Mouse (Mus musculus) heart, adult 8-10 months (tissue): ENCODE data around the gene Nop9. TPM values are rescaled to one million over a fixed set of nuclear protein-coding genes. Genes with fewer than 3 reads are reported as not detected.

Source experiments
- DNase-seq: peaks from one replicate; pipeline ENCODE4 v3.0.0; 2022; ENCODE audit warnings: low spot score
- total RNA-seq, 4 experiments: library from RNA; stranded (reverse); gene quantifications; 2 replicates each; pipeline ENCODE4 v1.2.4; 2022

Nop9 gene
- 10 to 100 TPM in 3 of 4 experiments, 1 to 10 TPM in 1; 9.6 to 13.2 (median 11.0) TPM for total RNA-seq

DNA sequence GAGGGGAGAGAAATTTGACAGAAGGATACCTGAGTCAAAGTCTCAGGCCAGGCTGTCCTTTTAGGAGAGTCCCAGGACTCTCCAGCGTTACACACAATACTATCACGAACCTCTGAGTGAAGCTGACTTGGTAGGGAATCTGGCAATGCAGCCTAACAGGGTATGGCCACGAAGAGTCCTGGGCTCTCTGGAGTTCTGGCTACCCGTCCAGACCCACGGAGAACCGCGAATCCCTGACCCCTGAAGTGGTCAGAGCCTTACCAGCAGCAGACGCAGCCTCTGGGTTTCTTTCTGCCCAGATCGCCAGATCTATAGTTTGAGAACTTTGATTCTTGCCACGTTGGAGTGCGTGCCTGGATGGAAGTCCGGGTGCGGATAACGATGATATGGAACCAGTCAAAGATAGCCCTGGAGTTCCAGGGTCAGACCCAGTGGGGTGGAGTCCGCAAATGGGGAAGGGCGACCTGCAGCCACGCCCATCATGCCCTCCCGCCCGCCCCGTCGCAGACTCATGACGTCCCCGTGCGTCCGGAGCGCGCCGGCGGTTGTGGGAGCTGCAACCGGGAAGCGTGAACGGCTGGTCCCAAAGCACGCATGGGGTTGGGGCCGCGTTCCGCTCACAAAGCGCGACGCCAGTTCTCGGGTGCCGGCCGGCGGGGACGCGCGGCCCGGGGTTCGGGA is at the start of gene Nop9, which contains the start of gene Dhrs1:
TSS of gene Nop9 (plus strand) at position 514 of the 681 bp plus-strand sequence.
TSS of gene Dhrs1 (minus strand) at position 511 of the 681 bp plus-strand sequence.
- peak; percentile 87 for DNase-seq

GRCm38 (mm10) chr14:55697226-55697625 is 48.3 kb upstream of the Nop9 start:
- DNase-seq, result no peak

- DNase-seq, result no peak
These were observed 44.4 kb upstream of the Nop9 start for GRCm38 (mm10) chr14:55701131-55701530.

GRCm38 (mm10) chr14:55702761-55703160 is 42.7 kb upstream of the Nop9 start:
- DNase-seq, result no peak

- DNase-seq, result no peak
These were observed 39.4 kb upstream of the Nop9 start for GRCm38 (mm10) chr14:55706051-55706600.

GRCm38 (mm10) chr14:55707397-55707796 is 38.1 kb upstream of the Nop9 start:
- DNase-seq, result no peak

- no peak for DNase-seq
These were observed 36.0 kb upstream of the Nop9 start for GRCm38 (mm10) chr14:55709509-55709908.

DNA sequence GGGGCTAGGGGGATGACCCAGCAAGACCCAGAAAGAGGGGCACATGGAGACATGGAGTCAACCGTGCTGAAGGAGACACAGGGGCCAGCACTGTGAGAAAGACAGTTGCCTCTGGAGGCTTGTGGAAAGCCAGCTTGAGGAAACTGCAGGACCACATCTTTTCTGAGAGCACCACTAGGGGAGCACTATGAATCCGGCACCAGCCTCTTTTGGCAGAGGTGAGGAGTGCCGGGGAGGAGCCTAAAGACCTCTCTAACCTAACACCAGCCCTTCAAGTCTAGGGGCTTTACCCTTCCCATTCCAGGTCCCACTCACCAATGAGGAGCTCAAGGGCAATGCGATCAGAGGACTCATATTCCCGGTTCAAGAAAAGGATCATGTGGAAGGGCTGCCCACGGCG is 33.7 kb upstream of the Nop9 start:
- no peak for DNase-seq

DNA sequence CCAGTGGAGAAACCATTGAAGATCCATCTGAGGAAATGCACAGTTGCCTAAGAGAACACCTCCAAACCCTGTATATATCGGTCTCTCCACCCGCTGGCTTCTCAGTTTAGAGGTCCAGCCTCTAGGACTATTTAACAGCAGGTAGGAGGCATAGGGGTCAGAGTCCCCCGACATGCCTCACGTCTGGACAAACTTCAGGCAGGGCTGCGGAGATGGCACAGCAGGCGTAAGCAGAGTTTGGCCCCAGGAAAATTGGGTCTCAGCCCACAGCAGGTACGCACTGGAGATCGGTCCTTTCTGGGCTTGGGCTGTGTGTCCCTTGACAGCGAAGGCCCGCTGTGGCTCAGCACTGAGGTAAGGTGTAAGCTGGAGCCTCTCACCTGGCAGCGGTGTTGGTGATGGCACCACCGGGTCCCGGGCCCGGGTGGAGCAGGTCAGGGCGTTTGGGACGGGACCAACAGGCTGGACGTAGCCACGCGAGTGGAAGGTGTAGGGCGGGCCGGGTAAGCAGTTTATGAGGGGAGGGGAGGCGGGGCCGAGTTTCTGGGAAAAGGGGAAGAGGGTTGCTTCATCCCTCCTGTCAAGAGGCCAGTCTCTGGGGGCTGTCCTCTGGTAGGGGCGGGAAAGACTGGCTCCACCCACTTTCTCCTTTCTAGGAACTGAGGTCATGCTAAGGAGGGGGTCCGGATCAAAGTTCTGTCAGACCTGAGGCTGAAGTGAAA is 32.3 kb upstream of the Nop9 start:
- DNase-seq, result peak; percentile 20

- DNase-seq, result no peak
These were observed 31.8 kb upstream of the Nop9 start, which contains the start of gene Tgm1 for GRCm38 (mm10) chr14:55713729-55714122. TSS of gene Tgm1 (minus strand) at chr14:55713926.

- no peak for DNase-seq
These were observed 30.6 kb upstream of the Nop9 start for GRCm38 (mm10) chr14:55714893-55715292.

DNA sequence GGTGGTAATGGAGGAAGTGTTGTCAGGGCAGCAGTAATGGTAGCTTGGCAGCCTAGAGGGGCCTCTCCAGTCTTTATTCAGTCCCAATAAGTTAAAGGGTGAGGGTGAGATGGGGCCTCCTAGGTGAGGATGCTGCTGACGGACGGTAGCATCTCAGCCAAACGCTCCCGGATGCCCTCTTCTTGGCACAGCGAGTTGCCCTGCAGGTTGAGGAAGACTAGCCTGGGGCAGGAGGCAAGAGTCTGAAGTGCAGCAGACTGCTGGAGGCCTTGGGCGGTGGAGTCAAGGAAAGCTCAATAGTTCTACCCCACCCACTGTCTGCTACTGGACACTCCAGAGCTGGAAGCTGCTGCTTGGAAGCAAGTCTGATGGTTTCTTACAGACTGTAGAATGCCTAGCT is 29.2 kb upstream of the Nop9 start:
- DNase-seq, result no peak

- no peak for DNase-seq
These were observed 28.6 kb upstream of the Nop9 start for GRCm38 (mm10) chr14:55716884-55717283.

DNA sequence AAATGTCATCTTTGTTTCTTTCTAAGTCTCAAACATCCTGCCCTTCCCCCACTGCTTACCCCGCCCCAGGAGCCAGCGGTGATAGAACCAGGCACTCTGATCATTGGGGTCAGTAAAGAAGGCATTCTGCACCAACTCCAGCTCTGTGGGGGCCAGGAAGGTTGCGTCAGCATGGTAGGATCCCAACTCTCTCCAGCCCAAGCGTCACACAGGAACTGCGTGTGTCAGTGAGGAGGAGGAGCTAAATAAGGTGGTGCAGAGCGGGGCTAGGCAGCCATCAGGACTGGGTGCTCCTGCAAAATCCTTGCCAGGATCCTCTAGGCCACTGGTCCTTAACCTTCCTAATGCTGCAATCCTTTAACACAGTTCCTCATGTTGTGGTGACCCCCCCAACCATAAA is 25.8 kb upstream of the Nop9 start:
- DNase-seq, result no peak

- no peak for DNase-seq
These were observed 24.8 kb upstream of the Nop9 start for GRCm38 (mm10) chr14:55720666-55721065.

DNA sequence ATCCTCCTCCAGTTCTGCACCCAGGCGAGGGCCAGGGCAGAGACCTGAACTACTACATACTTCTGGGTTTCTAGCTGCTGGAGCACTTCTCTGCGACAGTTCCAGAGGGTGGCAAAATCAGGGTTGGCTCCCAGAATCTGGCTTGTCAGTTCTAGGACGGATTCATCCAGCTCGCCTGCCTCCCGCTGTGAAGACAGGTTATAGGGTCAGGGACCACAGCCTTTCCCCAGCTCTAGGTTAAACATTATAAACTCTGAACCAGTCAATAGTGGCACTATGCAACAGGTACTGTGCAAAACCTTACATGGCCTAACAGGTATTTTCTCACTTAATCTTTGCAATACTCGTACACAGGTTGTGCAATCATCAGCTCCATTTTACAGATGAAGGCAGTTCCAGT is 24.4 kb upstream of the Nop9 start:
- no peak for DNase-seq

DNA sequence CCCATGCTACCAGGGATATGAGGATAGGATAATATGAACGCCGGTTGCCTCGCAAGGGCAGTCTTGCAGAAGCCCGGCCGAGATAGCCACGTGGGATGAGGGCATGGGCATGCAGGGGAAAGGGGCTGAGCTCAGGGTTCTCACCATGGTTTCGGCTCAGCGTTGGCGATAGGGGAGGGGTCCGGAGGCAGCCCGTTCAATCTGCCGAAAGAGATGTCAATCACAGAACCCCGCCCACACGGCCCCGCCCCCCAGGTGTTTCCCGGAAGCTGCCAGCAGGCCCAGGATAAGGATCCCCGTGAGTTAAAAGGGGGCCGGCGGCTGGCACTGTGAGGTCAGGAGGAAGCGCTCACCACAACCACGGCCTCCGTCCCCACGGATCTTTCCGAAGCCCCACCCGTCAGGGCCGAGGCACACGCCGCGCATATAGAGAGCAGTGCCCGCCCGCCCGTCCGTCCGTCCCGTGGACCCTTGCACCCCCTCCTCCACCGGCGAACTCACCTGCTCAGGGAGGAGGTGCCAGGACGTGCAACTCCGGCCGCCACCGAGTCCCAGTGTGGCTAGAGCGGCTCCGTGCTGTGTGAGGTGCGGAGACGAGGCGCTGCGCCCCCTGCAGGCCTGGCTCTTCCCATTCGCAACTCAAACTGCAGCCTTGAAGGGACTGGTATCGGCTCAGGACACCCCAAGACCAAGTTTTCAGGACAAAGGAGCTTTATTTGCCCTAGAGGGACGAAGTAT is 23.6 kb upstream of the Nop9 start, which contains the start of gene Rabggta:
TSS of gene Rabggta (minus strand) at position 564 of the 738 bp plus-strand sequence.
- DNase-seq, result peak; percentile 87

DNA sequence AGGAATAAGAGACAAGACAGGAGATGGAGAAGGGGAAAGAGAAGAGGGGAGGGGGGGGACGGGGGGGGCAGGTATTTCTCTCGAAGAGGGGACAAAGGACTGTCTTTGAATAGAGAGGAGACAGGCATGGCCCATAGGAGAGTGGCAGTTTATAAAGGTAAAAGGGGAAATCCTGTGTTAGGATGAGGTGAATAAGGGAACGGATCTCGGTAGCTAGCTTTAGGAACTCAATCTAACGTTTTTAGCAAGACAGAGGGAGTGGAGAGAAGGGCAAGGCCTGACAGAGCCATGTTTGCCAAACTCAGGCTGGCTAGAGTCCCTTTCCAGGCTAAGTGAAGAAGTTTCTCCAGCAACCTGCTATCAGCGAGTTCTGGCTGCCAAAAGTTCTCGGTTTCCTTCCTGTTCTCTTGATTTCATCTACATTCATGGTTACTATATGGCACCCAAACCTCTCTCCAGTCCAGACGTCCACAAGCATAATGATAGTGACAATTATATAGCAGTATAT is 23.0 kb upstream of the Nop9 start:
- no peak for DNase-seq

- DNase-seq, result no peak
These were observed 22.1 kb upstream of the Nop9 start for GRCm38 (mm10) chr14:55723433-55723832.

DNA sequence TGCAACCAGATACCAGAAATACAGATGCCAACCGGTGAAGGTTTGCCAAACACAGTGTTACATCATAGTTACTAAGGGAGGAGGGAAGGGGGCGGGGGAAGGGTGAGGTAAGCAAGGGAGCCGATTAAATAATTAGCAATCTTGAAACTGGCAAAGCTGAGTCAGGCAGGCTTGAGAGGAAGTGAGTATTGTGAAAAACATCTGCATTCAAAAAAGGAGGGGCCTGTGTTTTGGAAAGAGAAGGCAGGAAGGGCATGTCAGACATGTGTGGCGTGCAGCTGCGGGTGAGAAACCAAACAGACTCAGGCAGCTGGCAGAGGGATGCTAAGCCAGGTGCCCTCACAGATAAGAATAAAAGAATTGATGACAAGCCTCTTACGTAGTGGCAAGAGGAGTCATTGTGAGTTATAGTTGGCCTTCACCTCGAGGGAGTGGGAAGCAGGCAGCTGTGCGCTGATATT is 21.1 kb upstream of the Nop9 start:
- peak; percentile 65 for DNase-seq

DNA sequence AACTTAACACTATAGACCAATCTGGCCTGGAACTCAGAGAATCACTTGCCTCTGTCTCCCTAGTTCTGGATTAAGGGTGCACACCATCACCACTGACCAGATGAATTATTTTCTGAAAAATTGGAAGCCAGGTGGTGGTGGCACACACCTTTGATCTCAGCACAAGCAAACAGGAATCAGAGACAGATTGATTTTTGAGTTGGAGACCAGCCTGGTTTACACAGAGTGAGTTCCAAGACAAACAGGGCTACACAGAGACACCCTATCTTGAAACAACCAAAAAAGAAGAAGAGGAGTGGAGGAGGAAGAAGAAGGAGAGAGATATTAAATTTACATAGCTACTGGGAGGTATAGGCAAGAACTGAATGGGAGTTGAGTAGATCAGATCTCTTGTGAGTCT is 19.2 kb upstream of the Nop9 start:
- DNase-seq, result no peak
